Mouse (Mus musculus) c-Kit-negative CD71-positive TER-119-positive erythroid progenitor cells, embryonic 14.5 days (primary cell): ENCODE measurements around the gene Saxo1.

Experiments used
- DNase-seq: peaks from one replicate; pipeline ENCODE4 v3.0.0-alpha.2; 2013; ENCODE audit warnings: low read depth, low spot score

The Saxo1 gene

DNA sequence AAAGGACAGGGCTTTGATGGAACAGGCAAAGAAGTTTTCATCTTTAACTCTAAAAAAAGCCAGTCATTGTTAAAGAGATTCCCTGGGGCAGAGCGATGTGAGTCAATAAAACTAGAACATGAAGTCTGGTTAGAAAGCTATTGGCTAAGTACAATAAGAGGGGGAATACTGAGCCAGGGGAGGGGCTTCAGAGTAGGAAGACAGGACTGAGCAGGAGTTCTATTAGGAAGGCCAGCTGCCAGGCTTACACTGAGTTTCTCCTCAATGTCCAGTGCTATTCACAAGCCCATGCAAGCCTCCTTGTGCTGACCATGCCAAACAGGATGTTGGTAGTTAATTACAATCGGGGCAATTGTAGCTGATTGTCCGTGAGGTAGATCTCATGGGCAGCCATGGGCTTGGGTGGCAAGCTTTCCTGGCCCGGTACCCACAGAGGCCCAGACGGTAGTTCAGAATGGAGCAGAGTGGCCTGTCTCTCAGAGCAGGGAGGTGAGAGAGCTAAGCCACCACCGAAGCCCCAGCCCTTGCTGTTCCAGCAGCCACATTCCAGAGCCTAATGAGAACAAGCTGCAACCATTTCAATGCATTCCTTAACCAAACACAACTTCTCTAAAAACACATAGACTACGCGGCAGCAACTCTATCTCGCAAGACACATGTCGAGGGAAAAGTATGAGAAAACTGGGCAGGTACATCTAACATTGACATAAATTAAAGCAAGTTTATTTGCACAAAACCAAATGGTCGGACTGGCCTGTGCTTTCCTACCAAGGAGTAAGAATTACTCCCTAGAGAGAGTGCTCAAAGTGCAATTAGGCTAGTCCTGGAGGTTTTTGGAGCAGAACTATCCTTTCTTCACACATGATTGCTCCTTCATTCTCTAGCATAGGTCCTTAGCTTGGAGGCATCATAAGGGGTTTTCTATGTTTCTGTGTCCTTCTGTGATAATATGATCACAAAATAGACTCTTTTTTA, 30.7 kb downstream of the Saxo1 start:
- DNase-seq = no peak

DNA sequence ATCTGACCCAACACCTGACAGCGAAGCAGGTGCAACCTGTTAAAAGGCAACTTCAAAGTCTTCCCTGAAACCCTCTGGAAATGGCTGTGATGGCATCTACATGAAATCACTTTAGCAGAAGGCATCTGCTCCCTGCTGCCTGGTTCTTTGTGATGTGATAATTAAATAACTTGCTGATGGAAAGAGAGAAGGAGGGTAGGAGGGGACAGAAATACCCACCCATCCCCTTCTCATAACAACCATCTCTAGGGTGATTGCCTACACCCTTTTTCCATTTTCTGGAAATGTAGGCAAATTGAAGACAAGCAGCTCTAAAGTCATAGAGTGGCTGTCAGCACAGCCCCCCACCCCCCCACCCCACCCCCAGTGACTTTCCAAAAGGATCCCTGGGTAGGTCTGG, 33.6 kb downstream of the Saxo1 start:
- no peak for DNase-seq

DNA sequence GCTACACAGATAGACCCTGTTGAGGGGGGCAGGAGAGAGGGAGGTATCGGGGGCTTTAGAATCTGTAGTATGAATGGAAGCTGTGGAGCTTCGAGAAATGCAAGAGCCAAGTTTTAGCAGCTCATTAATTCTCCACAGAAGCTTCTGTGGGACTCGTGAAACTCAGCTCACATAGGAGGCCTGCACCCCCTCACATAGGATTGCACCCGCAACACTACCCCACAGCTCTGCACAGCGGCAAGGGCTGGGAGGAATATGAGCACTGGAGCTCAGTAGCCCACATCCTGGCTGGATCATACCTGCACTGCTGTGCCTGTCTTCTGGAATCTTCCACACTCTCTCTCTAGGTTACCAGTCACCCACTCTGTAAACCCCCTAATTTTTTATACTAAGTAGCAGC, 34.4 kb downstream of the Saxo1 start:
- no peak for DNase-seq

DNA sequence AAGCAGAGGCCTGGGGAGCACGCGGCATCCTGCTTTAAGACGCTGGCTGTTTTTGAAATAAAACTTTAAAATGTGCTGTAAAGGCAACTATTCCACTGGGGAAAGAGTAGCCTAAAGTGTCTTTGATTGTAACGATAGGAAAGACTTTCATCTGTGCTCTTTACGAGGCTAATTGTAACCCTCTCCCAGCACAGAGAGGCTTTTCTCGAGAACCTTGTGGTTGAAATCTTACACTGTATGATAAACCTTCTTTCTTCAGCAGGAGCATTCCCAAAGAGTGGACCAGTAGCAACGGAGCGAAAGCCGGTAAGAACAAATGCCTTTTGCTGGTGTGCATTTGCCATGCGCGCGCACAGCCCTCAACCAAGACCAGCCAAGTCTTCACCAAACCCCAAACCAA, 37.4 kb downstream of the Saxo1 start:
- no peak for DNase-seq

DNA sequence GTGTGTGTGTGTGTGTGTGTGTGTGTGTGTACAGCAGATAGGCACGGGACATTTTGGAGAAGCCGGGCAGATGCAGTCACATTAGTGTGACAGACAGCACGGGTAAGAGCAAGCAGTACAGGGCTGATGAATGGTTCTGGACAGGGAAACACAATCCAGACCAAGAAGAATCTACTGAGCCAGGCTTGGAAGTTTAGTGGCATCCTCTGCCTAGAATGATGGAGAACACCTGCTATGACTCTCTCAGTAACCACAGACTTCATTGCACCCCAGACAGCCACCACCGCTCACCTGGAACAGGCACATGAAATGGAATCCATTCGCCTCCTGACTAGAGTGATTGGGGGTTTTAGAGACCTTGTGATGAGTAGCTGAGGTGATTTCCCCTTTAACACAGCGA, 38.2 kb downstream of the Saxo1 start:
- DNase-seq = no peak

DNA sequence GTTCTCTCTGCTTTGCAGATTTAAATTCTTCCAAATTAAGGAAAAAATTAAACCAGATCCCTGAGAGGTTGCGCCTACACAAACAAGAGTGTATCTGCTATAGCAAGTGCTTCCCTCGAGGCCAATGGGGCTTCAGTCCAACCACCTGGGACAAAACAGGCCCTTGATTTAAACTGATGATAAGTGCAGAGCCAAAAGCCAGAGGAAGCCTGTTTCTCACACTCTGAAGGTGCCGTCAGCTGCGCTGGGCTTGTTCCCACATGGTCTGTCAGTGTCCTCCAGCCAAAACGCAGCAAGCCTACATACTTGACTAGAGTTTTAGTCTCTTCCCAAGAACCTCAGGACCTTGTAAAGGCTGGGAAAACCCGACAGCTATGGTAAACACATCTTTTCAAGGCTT, 53.5 kb downstream of the Saxo1 start:
- DNase-seq = no peak

DNA sequence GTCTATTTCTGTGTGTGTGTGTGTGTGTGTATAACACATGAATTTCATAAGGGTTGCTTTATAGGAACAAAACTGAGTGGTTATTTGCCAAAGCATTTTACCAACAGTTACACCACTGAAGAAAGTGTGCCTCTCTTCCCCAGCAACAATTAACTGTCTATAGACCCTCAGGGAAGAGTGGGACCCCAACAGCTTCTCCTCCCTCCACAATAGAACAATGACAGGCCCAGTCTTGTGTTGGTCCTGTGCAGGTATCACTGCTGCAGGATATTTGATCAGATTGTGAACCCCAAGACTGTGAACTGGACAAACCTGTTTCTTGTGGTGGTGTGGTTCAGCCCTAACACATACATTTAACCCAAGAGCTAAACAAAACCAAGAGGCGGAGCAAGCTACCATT, 58.6 kb downstream of the Saxo1 start:
- no peak for DNase-seq

DNA sequence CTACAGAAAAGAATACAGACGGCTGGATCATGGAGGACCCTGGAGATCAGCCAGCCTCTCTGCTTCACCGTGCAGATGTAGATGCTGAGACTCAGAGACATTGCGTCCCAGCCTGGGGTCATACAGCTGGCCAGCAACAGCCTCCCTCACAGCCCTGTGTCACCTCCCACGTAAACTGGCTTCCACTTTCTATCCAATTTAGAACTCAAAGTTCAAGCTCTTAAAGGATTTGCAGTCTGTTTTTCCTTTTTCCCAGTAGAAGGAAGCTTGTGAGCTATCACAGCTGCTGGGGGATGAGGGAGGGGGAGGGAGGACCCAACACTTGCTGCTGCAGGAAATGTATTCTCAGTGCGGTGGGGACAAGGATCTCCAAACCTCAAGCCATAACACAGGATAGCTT, 59.4 kb downstream of the Saxo1 start:
- DNase-seq = no peak

DNA sequence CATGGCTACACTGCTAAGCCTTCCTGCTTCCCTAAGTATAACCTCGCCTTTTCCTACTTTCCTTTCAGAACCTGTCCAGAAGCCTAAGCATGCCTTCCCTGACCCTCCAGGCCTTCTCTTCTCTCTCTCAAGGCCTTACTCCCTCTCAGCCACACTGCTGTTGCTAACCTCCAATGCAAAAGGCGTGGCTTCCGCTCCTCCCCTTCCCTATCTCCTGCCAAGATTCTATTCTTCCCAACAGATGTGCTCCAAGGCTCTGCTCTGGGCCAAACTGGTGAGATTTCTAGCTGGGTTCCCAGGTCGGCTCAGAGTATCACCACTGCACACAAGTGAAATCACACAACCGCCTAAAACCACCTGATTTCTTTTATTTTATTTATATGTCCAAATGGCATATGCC, 69.0 kb downstream of the Saxo1 start:
- DNase-seq = no peak

DNA sequence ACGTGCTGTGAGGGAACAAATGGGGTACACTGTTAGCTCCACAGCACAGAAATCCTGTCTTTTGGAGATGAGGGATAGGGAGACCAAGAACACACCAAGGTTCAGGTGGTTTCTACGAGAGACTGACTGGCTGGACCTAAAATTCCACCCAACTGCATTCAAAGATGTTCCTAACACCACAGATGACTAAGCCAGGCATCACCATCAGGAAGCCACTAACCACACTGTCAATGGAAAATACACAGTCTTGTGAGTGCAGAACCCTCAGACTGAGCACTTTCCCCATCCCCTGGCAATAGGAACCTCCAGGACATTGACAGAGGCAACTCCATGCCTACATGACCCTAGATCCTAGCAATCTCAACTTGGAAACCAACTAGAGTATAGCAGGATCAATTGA, 71.2 kb downstream of the Saxo1 start:
- no peak for DNase-seq

DNA sequence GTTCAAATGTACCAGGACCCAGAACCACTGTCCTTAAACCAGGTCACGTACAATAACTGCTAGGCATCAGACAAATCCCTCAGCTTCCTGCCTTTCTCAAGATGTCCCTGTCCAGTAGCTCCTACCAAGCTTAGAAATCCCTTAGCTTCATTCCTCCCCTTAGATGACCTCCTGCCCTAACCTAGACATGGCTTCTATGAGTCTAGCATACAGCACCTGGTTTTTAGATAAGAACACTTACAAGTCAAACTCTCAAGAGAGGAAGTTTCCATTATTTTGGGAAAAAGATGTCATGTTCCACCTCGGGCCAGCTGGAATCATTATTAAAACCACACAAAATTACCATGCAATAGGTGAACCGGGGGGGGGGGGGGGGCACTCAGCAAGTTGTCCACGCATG, 71.6 kb downstream of the Saxo1 start:
- no peak for DNase-seq

DNA sequence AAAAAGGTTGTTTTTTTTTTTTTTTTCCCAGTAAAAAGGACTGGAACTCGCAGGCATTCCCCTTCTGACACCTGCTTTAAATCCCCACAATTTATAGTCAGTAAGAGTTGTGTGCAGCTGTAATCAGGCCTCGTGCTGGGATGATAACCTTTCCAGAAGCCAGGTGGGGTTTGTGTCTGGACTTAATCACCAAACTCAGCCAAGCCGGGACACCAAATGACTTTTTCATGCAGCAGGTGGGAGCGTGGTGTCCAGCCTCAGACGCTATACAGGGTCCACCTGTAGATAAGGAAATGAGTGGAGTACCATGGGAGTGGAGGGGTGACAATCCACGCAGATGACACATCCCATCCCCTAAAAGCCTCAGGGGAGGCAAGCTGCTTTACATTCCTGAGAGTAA, 73.1 kb downstream of the Saxo1 start:
- DNase-seq = no peak

DNA sequence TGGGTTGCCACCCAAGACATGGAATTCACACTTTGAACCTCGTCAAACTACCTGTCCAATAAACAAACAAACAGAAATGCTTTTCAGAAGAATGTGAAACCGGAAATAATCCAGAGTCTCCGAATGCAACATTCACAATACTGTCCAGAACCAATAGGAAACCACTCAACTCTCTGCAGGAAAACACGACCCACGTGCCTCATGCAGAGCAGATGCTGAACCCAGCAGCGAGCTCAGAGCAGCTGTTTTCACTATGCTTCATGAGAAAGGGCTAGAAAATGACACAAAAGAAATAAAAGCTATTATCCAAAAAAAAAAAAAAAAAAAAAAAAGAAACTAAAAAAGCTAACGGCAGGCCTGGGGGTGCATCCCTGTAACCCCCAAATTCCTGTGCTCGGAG, 74.4 kb downstream of the Saxo1 start:
- no peak for DNase-seq

DNA sequence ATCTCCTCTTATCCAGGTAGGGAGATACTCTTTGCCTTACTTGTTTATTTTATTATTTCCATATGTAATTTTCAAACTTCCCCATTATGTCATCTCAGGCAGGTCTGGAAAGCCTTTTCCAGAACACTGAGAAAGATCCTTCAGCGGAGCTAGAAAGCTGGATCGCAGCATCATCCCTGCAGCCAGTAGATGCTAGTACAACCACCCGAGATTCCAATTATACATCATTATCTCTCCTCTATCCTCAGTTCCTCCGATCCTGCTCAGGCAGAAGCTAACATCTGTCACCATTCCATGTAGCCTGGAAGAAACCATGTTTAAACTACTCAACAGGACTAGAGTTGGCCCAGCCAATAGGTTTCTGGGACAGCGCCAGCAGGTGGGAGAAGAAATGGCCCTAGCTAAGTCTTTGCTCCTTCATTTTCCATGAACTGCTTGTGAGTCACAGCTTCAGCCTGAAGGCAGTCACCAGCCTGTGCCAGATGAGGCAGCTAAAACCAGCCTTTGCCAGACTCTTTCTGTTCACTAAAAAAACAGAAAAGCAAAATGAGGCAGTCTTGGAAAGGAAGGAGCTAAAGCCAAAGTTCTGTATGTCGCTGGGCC, 75.0 kb downstream of the Saxo1 start:
- no peak for DNase-seq

DNA sequence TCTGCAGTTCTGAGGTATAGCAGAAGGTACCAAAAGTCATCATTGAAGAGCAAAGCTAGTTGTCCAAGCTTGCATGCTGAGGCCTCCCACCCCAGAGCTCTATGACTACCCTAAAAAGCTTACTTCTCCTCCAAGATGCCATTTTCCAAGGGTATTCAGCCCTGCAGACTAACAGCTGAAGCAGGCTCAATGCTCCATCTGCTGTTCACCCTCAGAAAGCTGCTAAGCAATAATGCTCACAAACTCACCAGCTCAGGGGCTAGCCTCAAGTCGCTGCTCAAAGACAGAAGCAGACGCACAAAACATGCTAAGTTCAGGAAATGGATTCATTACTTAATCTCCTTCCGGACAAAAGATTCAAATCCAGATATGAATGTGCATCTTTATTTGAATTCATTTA, 77.2 kb downstream of the Saxo1 start:
- no peak for DNase-seq

DNA sequence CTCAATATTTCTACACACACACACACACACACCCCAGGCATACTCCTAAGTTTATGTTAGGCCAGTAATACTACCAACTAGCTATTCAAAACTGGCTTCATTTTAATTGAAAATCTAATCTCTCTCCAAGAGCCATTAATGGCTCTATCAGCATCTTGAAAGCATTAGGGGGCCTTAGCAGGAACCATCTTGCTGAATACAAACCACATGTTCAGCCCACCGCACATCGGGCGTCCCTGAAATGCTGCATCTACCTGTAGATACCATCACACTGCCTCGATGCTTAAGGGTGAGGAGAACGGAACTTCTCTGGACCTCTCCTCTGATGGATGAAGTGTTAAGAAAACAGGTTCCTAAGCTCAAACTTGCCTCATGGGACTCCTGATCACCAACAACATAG, 93.3 kb downstream of the Saxo1 start:
- DNase-seq = no peak

DNA sequence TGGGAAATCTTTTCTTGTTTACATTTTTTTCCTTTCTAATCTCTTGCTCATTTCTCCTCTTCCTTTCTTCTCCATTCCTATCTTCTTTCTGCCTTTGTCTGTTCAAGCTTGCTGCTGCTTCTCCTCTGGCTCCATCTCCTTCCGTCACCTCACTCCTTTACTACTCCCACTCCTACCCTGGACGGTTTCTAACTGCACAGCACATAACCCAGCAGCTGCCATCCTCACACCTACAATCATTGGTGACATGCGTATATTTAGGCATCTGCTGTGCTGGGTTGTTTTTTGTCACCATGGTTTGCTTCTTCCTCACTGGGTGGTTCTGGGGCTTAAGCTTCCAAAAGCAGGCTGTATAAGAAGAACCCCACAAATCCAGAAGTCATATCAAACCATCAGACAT, 107.7 kb downstream of the Saxo1 start:
- no peak for DNase-seq

DNA sequence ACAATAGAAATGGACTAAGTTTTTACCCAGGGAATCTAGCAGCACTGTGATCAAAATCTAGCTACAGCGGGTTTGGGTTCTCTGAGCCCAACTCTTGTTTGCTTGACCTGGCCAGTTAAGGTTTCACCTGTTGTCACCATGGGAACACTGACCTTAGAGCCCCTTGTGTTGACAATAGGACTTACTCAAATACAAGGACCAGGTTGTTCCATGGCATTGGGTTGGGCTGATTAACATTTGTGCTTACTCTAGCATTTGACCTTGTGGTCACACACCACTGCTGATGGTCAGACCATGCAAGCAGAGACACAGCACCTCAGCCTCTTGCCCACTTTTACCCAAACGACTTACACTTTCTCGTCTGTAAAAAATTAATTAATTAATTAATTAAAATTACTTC, 121.8 kb downstream of the Saxo1 start:
- no peak for DNase-seq

DNA sequence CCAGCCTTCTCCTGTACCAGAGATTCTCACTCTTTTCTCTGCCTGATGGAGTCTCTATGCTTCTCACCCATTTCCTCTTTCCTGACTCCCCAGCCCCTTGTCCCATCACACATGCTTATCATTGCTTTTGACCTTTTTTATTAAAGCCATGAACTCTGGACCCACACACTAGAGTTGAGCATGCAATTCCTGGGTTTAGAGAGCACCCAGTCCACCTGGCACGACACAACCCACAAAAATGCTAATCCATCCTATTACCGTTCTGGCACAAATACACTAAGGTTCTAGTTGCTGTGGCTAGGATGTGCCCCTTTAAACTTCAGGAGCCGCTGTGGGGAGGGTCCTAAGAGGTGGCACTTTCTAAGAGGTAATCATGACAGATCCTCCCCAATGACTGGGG, 122.5 kb downstream of the Saxo1 start:
- DNase-seq = no peak

DNA sequence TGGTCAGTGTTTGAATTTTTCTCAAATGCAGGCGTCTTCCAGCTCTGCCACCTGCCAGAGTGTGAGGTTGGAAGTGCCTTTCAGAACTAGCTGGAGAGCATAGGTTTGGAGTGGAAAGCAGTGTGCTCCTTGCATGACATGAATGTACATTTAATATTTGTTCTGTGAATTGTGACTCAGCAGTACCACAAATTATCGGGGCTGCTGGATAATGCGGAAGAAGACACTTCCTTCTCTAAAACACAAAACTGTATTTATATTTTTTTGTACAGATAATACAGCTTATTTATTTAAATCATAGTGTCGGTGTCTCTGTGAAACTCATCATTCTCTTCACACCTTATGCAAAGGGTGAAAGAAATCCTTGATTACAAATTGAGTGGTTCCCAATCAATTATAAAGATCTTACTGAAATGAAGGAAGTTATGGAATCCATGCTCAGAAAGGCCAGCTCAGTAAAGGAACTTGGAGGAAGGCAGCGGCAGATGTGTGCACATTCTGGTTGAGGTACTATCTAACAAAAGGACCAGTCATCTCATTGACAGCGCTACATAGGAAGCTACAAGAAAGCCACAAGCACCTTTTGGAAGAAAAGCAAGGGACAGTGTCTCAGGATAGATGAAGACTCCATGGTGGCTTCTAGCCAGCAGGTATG, 129.9 kb downstream of the Saxo1 start:
- DNase-seq = no peak

DNA sequence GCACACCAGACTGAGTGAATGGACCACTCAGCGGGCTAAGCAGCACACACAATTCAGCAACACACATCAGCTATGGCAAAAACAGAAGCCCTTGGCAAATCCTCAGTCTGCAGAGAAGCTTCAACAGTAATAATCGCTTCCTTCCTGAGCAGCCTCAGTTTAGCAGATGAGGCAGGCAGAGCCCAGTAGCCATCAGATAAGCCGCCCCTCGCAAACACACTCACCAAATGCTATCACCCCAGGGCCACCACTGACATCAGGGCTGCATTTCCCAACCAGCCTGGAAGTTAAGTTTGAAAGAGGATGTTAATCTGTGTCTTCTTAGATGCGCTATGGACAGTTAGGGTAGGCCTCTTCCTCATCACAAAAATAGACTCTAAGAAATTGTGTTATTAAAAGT, 130.8 kb downstream of the Saxo1 start:
- no peak for DNase-seq

DNA sequence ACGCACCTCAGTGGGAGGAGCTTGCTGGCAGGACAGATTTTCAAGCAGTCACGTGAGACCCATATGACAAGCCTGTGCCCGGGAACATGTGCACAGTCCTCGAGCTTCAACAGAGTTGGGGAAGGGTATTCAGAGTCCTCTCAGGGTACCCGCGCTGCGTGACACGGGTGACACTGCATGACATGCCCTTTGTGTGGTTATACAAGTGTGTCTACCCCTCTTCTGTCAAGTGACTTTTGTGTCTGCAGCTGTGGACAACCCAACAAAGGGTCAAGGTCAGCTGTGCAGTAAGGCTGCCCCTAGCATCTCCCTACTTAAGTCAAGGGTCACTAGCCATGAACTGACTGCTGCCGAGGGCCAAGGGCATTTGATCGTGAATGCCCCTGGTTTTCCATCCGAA, 131.6 kb downstream of the Saxo1 start:
- DNase-seq = no peak

DNA sequence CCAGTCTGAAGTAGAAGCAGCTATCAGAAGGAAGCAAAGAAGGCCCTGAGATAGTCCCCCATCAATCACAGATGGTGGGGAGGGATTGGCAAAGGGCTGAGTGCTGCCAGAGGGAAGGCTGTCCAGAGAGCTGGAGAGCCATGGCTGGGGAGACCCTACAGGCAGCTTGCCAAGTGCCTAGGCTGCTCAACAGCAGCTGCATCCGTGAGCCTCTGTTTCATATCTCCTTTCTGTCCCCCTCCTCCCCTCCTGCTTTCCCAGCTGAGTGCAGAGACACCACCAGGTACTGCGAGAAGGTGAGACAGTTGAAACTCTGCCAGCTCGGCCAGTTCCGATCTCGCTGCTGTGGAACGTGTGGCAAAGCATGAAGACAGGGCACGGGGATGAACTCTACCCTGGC, 132.5 kb downstream of the Saxo1 start:
- no peak for DNase-seq
